ENCODE assay signal across 8 mouse cellular contexts in the genomic region with DNA sequence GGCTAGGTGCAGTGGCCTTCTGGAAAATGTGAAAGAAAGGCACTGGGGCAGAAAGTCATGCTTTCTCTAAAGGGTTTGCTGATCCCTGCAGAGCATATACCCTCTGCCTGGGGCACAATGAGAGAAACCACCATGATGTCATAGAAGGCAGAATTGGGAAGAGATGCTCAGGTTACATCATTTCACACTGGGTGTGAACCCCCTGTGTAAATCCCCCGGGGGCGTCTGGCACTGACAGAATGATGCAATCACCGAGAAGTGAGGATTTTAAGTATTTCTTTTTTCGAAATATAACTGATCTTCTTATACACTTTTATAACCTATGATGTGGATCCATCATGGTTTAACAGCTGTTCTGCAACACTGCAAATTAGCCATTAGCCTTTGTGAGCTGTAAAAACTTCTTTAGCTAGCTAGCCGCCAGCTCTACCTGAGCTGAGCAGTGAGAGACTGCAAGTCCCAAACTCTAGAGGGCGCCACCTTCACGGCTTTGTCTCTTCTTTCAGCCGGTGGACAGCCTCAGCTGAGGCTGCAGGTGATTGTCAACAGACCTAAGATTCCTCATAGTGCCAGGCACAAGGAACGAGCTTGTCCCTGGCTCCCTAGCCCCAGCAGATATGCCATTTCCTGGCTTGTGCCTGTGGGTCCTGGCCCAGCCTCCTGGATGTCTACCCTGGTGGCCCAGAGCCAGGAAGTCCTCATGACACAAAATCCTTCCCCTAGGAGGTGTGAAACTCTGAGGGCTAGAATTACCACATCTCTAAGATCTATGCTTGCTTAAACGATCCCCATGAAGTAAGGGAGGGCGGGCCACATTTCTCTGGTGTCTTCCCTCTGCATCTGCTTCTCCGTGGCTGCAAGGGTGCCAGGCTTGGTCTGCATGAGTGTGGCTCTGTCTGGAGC. TPM values are rescaled to one million over a fixed set of nuclear protein-coding genes. Genes with fewer than 3 reads are reported as not detected.
DNase-seq lines count a peak whose midpoint lies in the region; ATAC-seq and TF ChIP-seq lines count a peak whose summit lies in the region.

No protein-coding gene starts in this region.

- DNase-seq in heart, adult 8-10 months (ENCODE audit: low spot score) = peak; percentile 31
- no peak for DNase-seq in heart, postnatal 25 days (ENCODE audit: low spot score)
- peak; percentile 55 to 68 for DNase-seq in adrenal gland, postnatal 36 days
- DNase-seq in kidney, postnatal 10 days = peak; percentile 62
- peak; percentile 61 for DNase-seq in testis, postnatal 10 days (ENCODE audit: low spot score)

- H3K36me3 ChIP-seq in C2C12 (ENCODE audit: control insufficient read depth, insufficient read depth) = no peaks in the 10 kb centered on the region

- no peak for TF ChIP-seq CTCF in C2C12 (IDR thresholded peaks at IDR 0.05; ENCODE audit: control insufficient read depth, insufficient read depth, insufficient read length)

- intact Hi-C loops in heart, postnatal 25 days (cut with DNase I) = loop anchor here (10.0 kb wide), 1 partner anchor 89 kb away; no protein-coding TSS in a partner anchor

- 0 out of 2 replicates have a peak, but pooled peaks have one; percentile 55 for ATAC-seq in erythroblast, adult 5-6 weeks (replicated peaks; ENCODE audit: low FRiP score, poor library complexity, severe bottlenecking)
- peak; percentile 87 for ATAC-seq in megakaryocyte-erythroid progenitor cell, adult 5-6 weeks (replicated peaks; ENCODE audit: low FRiP score, low TSS enrichment, poor library complexity, severe bottlenecking)

- H3K79me3 ChIP-seq in C2C12 (ENCODE audit: low read depth) = no peaks in the 10 kb centered on the region

- H3K4me3 ChIP-seq in C2C12 (ENCODE audit: insufficient read depth, poor library complexity, severe bottlenecking) = no peak overlapping the region

- H3K79me2 ChIP-seq in C2C12 (ENCODE audit: control insufficient read depth, insufficient read depth) = no peaks in the 10 kb centered on the region

- H3ac ChIP-seq in C2C12 (ENCODE audit: control insufficient read depth, insufficient read length, low read depth) = no peak overlapping the region

- H3K27me3 ChIP-seq in C2C12 (ENCODE audit: control insufficient read depth, insufficient read depth, insufficient read length) = no peaks in the 10 kb centered on the region

TF ChIP-seq in C2C12, 6 proteins besides CTCF, POLR2A, EP300 and RAD21:
- no peak for TF ChIP-seq MYOG (IDR thresholded peaks at IDR 0.05; ENCODE audit: control insufficient read depth, extremely low read depth, insufficient read length)
- peak; percentile 46 for TF ChIP-seq CEBPB (IDR thresholded peaks at IDR 0.05; ENCODE audit: low read depth)
- no peak for TF ChIP-seq USF1 (IDR thresholded peaks at IDR 0.05; ENCODE audit: low read depth)

RNA-seq across cellular contexts. Expression of a gene that starts 29.4 kb away (rescaled TPM):
- under 1 TPM; 0.46 to 0.97 (median 0.65) TPM for total RNA-seq in heart, adult 8-10 months (2022)
- total RNA-seq in heart, postnatal 25 days (2021) = not detected
- polyA plus RNA-seq in C2C12 (2012; fragmentation: generic; extraction: Trizol) = 0.32 TPM
- total RNA-seq in adrenal gland, postnatal 36 days (2021) = 1 to 10 TPM in 1 of 2 experiments, under 1 TPM in 1; 0.72 to 1.8 TPM
- 3.1 and 10.7 TPM in 2 replicates for total RNA-seq in erythroblast, adult 5-6 weeks (2015; ENCODE audit: low replicate concordance)
- 5.6 and 7.5 TPM in 2 replicates for total RNA-seq in erythroblast, adult 5-6 weeks (2017; ENCODE audit: low replicate concordance)
- total RNA-seq in megakaryocyte-erythroid progenitor cell, adult 5-6 weeks (2014; fragmentation: Nextera tagmentation) = not detected in 2 replicates
- 2.2 and 2.6 TPM in 2 replicates for total RNA-seq in megakaryocyte-erythroid progenitor cell, adult 5-6 weeks (2017)

RNA-seq across cellular contexts. Expression of a gene that starts 36.2 kb away (rescaled TPM):
- 1 to 10 TPM; 8.1 to 9.4 (median 8.6) TPM for total RNA-seq in heart, adult 8-10 months (2022)
- total RNA-seq in heart, postnatal 25 days (2021) = 1 to 10 TPM; 8.2 to 8.9 TPM
- 19.7 TPM for polyA plus RNA-seq in C2C12 (2012; fragmentation: generic; extraction: Trizol)
- total RNA-seq in adrenal gland, postnatal 36 days (2021) = 10 to 100 TPM; 29.4 to 37.7 TPM
- 0.42 TPM in 1 of 2 replicates, not detected in the other for total RNA-seq in erythroblast, adult 5-6 weeks (2015; ENCODE audit: low replicate concordance)
- 0.43 and 0.56 TPM in 2 replicates for total RNA-seq in erythroblast, adult 5-6 weeks (2017; ENCODE audit: low replicate concordance)
- total RNA-seq in megakaryocyte-erythroid progenitor cell, adult 5-6 weeks (2014; fragmentation: Nextera tagmentation) = 0.59 and 0.64 TPM in 2 replicates
- 1.0 and 1.2 TPM in 2 replicates for total RNA-seq in megakaryocyte-erythroid progenitor cell, adult 5-6 weeks (2017)

RNA-seq across cellular contexts. Expression of a gene that starts 55.1 kb away (rescaled TPM):
- total RNA-seq in heart, adult 8-10 months (2022) = 1 to 10 TPM; 2.4 to 3.9 (median 2.6) TPM
- 1 to 10 TPM; 4.4 to 4.8 TPM for total RNA-seq in heart, postnatal 25 days (2021)
- 24.7 TPM for polyA plus RNA-seq in C2C12 (2012; fragmentation: generic; extraction: Trizol)
- 1 to 10 TPM; 4.9 to 5.5 TPM for total RNA-seq in adrenal gland, postnatal 36 days (2021)
- 47.1 and 48.5 TPM in 2 replicates for total RNA-seq in erythroblast, adult 5-6 weeks (2015; ENCODE audit: low replicate concordance)
- total RNA-seq in erythroblast, adult 5-6 weeks (2017; ENCODE audit: low replicate concordance) = 26.8 and 29.3 TPM in 2 replicates
- total RNA-seq in megakaryocyte-erythroid progenitor cell, adult 5-6 weeks (2014; fragmentation: Nextera tagmentation) = 154 and 166 TPM in 2 replicates
- total RNA-seq in megakaryocyte-erythroid progenitor cell, adult 5-6 weeks (2017) = 110 and 122 TPM in 2 replicates

Comparison
In these comparisons a context has a peak if more than half of its experiments do, and no peak if none do; other contexts are left out.
1. RNA of a gene that starts 36.2 kb away (total RNA-seq): 29.4 to 37.7 TPM in adrenal gland, postnatal 36 days, 8.1 to 9.4 TPM in heart, adult 8-10 months and 8.2 to 8.9 TPM in heart, postnatal 25 days; 0.59 to 1.2 TPM in megakaryocyte-erythroid progenitor cell, adult 5-6 weeks and 0.42 to 0.56 TPM in erythroblast, adult 5-6 weeks; every median in the first group is over 4 times any median in the second.
2. RNA of a gene that starts 55.1 kb away (total RNA-seq): 110 to 166 TPM in megakaryocyte-erythroid progenitor cell, adult 5-6 weeks and 26.8 to 48.5 TPM in erythroblast, adult 5-6 weeks; 4.9 to 5.5 TPM in adrenal gland, postnatal 36 days, 4.4 to 4.8 TPM in heart, postnatal 25 days and 2.4 to 3.9 TPM in heart, adult 8-10 months; every median in the first group is over 4 times any median in the second.